Mouse (Mus musculus) testis, adult 10 weeks (tissue): ENCODE measurements around the gene Vmn1r188. TPM values are rescaled to one million over a fixed set of nuclear protein-coding genes. Genes with fewer than 3 reads are reported as not detected.

Experiments
- polyA plus RNA-seq: library from polyadenylated mRNA; stranded (reverse); fragments of 350-450 nt; fragmentation: Illumina TruSeq; extraction: RNeasy Lipid Tissue Mini Kit (QIAGEN cat#74804); gene quantifications from one replicate; pipeline ENCODE4 v1.2.3, GENCODE M21; 2014; ENCODE audit warnings: low read depth, low replicate concordance

The Vmn1r188 gene
- polyA plus RNA-seq: 0.03 TPM

DNA sequence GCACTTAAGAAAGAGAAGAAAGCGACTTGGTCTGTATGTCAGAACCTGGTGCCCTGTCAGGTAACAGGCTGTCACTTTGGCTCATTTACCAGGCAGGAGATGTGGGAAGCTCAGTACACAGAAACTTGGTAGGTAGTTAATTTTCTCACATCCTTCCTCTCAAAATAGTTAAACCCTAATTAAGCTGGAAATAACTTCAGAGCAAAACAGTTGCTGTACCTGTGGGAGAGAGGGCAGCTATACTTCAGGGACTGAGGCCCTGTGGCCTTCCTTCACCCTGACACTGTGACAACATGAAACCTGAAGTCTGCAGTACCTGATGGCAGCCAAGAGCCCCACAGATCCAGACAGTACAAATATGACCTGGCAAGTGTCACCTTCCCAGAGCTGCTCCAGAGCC lies at the start of gene Vmn1r188:
Gene Vmn1r188, plus strand, starts transcription at position 301 of the 400 bp plus-strand sequence.

DNA sequence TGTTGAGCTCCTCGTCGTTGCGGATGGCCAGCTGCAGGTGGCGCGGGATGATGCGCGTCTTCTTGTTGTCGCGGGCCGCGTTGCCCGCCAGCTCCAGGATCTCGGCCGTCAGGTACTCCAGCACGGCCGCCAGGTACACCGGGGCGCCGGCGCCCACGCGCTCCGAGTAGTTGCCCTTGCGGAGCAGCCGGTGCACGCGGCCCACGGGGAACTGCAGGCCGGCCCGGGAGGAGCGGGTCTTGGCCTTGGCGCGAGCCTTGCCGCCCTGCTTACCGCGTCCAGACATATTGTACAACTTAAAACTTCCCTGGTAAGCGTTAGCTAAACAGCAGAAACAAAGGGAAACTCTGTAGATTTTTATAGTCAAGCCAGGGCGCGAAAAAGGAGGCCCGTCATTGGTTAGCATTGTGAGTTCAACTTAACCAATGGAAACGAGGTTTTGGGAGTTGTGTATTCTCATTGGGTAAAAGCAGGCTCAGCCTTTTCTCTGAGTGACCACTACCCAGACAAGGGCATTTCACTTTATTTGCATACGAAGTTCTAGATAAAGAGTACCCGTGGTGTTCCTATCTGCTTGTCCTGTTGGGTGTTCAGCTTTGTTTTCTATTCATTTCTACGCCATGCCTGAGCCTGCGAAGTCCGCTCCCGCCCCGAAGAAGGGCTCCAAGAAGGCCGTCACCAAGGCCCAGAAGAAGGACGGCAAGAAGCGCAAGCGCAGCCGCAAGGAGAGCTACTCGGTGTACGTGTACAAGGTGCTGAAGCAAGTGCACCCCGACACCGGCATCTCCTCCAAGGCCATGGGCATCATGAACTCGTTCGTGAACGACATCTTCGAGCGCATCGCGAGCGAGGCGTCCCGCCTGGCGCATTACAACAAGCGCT lies 48.7 kb upstream of the Vmn1r188 start, which contains the start of the genes Hist1h2ah and Hist1h2bk:
Gene Hist1h2ah, minus strand, starts transcription at position 302 of the 882 bp plus-strand sequence.
Gene Hist1h2bk, plus strand, starts transcription at position 604 of the 882 bp plus-strand sequence.

DNA sequence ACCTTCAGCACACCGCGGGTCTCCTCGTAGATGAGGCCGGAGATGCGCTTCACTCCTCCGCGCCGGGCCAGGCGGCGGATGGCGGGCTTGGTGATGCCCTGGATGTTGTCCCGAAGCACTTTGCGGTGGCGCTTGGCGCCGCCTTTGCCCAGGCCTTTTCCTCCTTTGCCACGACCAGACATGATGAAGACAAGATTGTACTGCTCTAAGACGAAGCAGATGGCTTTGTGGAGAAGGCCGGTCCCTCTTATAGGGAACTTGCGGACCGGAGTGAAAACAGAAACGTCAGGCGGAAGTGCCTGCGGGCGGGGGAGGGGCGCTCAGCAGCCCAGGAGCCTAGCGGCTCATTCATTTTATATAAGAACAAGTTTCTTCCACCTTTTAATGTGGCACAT lies 43.1 kb upstream of the Vmn1r188 start, which contains the start of gene Hist1h4i:
Gene Hist1h4i, minus strand, starts transcription at position 221 of the 395 bp plus-strand sequence.

DNA sequence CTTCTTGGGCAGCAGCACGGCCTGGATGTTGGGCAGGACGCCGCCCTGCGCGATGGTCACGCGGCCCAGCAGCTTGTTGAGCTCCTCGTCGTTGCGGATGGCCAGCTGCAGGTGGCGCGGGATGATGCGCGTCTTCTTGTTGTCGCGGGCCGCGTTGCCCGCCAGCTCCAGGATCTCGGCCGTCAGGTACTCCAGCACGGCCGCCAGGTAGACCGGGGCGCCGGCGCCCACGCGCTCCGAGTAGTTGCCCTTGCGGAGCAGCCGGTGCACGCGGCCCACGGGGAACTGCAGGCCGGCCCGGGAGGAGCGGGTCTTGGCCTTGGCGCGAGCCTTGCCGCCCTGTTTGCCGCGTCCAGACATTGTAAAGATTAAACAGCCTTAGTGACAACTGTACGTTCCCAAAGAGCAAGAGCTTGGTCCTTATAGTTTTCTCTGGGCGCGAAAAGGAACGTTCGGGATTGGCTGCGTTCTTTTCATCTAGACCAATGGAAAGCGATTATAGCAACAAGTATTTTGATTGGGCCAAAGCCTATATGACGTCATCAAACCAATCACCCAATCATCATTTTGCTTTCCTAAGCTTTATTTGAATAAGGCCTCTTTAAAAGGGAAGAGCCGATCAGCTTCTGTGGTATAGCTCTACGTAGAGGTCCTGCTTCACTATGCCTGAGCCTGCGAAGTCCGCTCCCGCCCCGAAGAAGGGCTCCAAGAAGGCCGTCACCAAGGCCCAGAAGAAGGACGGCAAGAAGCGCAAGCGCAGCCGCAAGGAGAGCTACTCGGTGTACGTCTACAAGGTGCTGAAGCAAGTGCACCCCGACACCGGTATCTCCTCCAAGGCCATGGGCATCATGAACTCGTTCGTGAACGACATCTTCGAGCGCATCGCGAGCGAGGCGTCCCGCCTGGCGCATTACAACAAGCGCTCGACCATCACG lies 41.4 kb upstream of the Vmn1r188 start, which contains the start of the genes Hist1h2ag and Hist1h2bj:
Gene Hist1h2ag, minus strand, starts transcription at position 377 of the 935 bp plus-strand sequence.
Gene Hist1h2bj, plus strand, starts transcription at position 647 of the 935 bp plus-strand sequence.

DNA sequence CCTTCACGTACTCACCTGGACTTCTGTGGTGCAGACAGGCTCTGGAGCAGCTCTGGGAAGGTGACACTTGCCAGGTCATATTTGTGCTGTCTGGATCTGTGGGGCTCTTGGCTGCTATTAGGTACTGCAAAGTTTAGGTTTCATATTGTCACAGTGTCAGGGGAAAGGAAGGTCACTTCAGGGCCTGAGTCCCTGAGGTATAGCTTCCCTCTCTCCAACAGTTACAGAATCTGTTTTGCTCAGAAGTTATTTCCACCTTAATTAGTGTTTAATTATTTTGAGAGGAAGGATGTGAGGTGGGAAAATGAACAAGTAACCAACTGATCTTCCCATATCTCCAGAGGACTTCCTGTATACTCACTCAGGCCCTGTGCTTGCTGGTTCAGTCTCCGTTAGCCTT lies 21.5 kb downstream of the Vmn1r188 start, which contains the start of gene Vmn1r189:
Gene Vmn1r189, minus strand, starts transcription at position 101 of the 400 bp plus-strand sequence.

Other genes starting within 250 kb of the Vmn1r188 start
- gene Zfp184, start 139.3 kb upstream of the Vmn1r188 start, polyA plus RNA-seq: 25.6 TPM
- 85.0 TPM for gene Pom121l2, start 103.2 kb upstream of the Vmn1r188 start, polyA plus RNA-seq
- 0.14 TPM for gene Prss16, start 74.7 kb upstream of the Vmn1r188 start, polyA plus RNA-seq
- not detected for gene Hist1h2ah, start 48.9 kb upstream of the Vmn1r188 start, polyA plus RNA-seq
- not detected for gene Hist1h2bk, start 48.6 kb upstream of the Vmn1r188 start, polyA plus RNA-seq
- 0.99 TPM for gene Hist1h4i, start 43.1 kb upstream of the Vmn1r188 start, polyA plus RNA-seq
- gene Hist1h2ag, start 41.5 kb upstream of the Vmn1r188 start, polyA plus RNA-seq: not detected
- gene Hist1h2bj, start 41.2 kb upstream of the Vmn1r188 start, polyA plus RNA-seq: not detected
- gene Vmn1r189, start 21.4 kb downstream of the Vmn1r188 start, polyA plus RNA-seq: not detected
- not detected for gene Vmn1r191, start 99.5 kb downstream of the Vmn1r188 start, polyA plus RNA-seq
- gene Vmn1r192, start 106.7 kb downstream of the Vmn1r188 start, polyA plus RNA-seq: not detected
- not detected for gene Vmn1r193, start 138.7 kb downstream of the Vmn1r188 start, polyA plus RNA-seq
- not detected for gene Vmn1r194, start 159.8 kb downstream of the Vmn1r188 start, polyA plus RNA-seq
- not detected for gene Vmn1r195, start 186.1 kb downstream of the Vmn1r188 start, polyA plus RNA-seq
- not detected for gene Vmn1r196, start 205.5 kb downstream of the Vmn1r188 start, polyA plus RNA-seq
- gene Vmn1r197, start 240.1 kb downstream of the Vmn1r188 start, polyA plus RNA-seq: not detected